Mouse (Mus musculus) embryonic facial prominence, embryonic 11.5 days (tissue): ENCODE results near the gene Prom1. TPM values are rescaled to one million over a fixed set of nuclear protein-coding genes. Genes with fewer than 3 reads are reported as not detected.
"Not testable (repeated sequence)": the region's sequence is repeated elsewhere in the genome, so short reads cannot be mapped to it uniquely, and the experiment has no call there.

Source experiments
- ATAC-seq: fragments of 200-750 bp; cut with Nextera tagmentation; replicated peaks from 2 replicates; pipeline ENCODE4 v1.8.0; 2017; ENCODE audit warnings: low read depth; ENCODE audit not compliant: insufficient number of reproducible peaks, low FRiP score, low TSS enrichment
- DNase-seq: peaks from one replicate; pipeline ENCODE4 v3.0.0-alpha.2; 2015; ENCODE audit warnings: low spot score
- H3K27ac ChIP-seq: fragments of 300-500 bp; sonication (generic); replicated peaks from 2 replicates; pipeline ENCODE4 v1.5.1; 2014; ENCODE audit warnings: mild to moderate bottlenecking, low read depth, low read length, control low read depth
- H3K27me3 ChIP-seq: fragments of 300-500 bp; sonication (generic); 2 replicates; pipeline ENCODE4 v1.6.1; 2014; ENCODE audit warnings: mild to moderate bottlenecking, low read length, moderate library complexity, mixed read lengths; ENCODE audit not compliant: control insufficient read depth, insufficient read depth
- H3K36me3 ChIP-seq: fragments of 300-500 bp; sonication (generic); replicated peaks from 2 replicates; pipeline ENCODE4 v1.6.1; 2014; ENCODE audit warnings: low read depth, mild to moderate bottlenecking, low read length, moderate library complexity, mixed read lengths; ENCODE audit not compliant: control insufficient read depth, insufficient read depth
- H3K4me1 ChIP-seq: fragments of 300-500 bp; sonication (generic); 2 replicates; pipeline ENCODE4 v1.6.1; 2014; ENCODE audit warnings: low read length, mixed read lengths; ENCODE audit not compliant: control insufficient read depth, insufficient read depth
- H3K4me2 ChIP-seq: fragments of 300-500 bp; sonication (generic); 2 replicates; pipeline ENCODE4 v1.6.1; 2014; ENCODE audit warnings: low read depth, mild to moderate bottlenecking, control low read depth, low read length, moderate library complexity
- H3K4me3 ChIP-seq: fragments of 300-500 bp; sonication (generic); 2 replicates; pipeline ENCODE4 v1.5.1; 2014; ENCODE audit warnings: low read depth, low read length, control low read depth
- H3K9ac ChIP-seq: fragments of 300-500 bp; sonication (generic); replicated peaks from 2 replicates; pipeline ENCODE4 v1.6.1; 2014; ENCODE audit warnings: mild to moderate bottlenecking, control low read depth, low read length
- H3K9me3 ChIP-seq: fragments of 300-500 bp; sonication (generic); replicated peaks from 2 replicates; pipeline ENCODE4 v1.6.1; 2016; ENCODE audit warnings: mild to moderate bottlenecking, low read length, inconsistent platforms, mixed read lengths; ENCODE audit not compliant: control insufficient read depth
- WGBS: fragments of 180-500 bp; shearing (Covaris S2); extraction: QIAGEN DNeasy Blood & Tissue Kit; methylation state at CpG from one replicate; pipeline ENCODE4 v1.1.7; 2014; 5-methylcytosine and 5-hydroxymethylcytosine counted together
- polyA plus RNA-seq: library from polyadenylated mRNA; unstranded; fragments of >200 nt; fragmentation: Nextera tagmentation; extraction: Ambion mirVana; gene quantifications from 2 replicates; pipeline ENCODE4 v1.2.1, GENCODE M21; 2014

Gene Prom1
- 121 and 126 TPM in 2 replicates for polyA plus RNA-seq

GRCm38 (mm10) chr5:44101231-44102110 is at the start of gene Prom1:
Prom1 (minus strand) TSS chr5:44102032.
- Histone ChIP-seq H3K9ac (peak within 1 kb of the TSS; percentile 92), H3K4me2 (peak within 1 kb of the TSS; percentile 81), H3K27ac (peak within 1 kb of the TSS; percentile 88), H3K4me3 (peak within 1 kb of the TSS; percentile 67), H3K9me3 (no peaks in the 10 kb centered on the region), H3K4me1 (no peaks in the 10 kb centered on the region), H3K27me3 (no peaks in the 10 kb centered on the region), H3K36me3 (no peaks in the 10 kb centered on the region)
- ATAC-seq (peak; percentile 80), DNase-seq (peak; percentile 78)
- 1% methylated on average over 41 of the region's 44 CpGs for WGBS

DNA sequence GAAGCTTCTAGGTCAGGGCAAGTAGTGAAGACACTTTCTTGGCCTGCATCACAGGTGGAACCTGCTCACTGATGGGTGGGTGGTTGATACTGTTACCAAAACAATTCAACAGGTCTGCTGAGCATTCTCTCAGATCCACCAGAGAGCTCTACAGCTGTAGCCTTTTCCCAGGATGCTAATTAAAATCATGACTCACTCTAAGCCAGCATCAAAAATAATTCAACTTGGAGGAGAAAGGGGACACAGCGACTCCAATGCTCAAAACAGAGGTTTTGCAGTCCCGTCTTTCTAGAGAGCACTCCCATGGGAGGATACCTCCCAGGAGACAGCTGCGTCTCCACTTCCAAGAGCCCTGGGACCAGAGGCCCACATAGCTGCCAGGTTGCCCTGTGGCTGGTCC is 45.9 kb upstream of the Prom1 start:
- Histone ChIP-seq H3K4me3 (no peak overlapping the region), H3K27me3 (no peaks in the 10 kb centered on the region), H3K4me2 (no peak overlapping the region), H3K4me1 (no peaks in the 10 kb centered on the region), H3K36me3 (no peaks in the 10 kb centered on the region), H3K27ac (no peak overlapping the region), H3K9me3 (no peaks in the 10 kb centered on the region), H3K9ac (no peak overlapping the region)
- DNase-seq = no peak
- WGBS = 84% methylated on average over 3 of the region's 3 CpGs
- ATAC-seq = no peak

- H3K27ac ChIP-seq = no peak overlapping the region
- 86% methylated on average over 6 of the region's 6 CpGs for WGBS
- H3K4me3 ChIP-seq = no peak overlapping the region
- no peak overlapping the region for H3K4me2 ChIP-seq
- ATAC-seq (no peak), DNase-seq (no peak)
- H3K4me1 ChIP-seq = no peaks in the 10 kb centered on the region
- no peaks in the 10 kb centered on the region for H3K27me3 ChIP-seq
- no peaks in the 10 kb centered on the region for H3K9me3 ChIP-seq
- no peak overlapping the region for H3K9ac ChIP-seq
- H3K36me3 ChIP-seq = no peaks in the 10 kb centered on the region
Observed at GRCm38 (mm10) chr5:44146437-44147332, 44.9 kb upstream of the Prom1 start.

GRCm38 (mm10) chr5:44143467-44144235 is 41.8 kb upstream of the Prom1 start:
- DNase-seq (no peak), ATAC-seq (no peak)
- Histone ChIP-seq H3K9ac (no peak overlapping the region), H3K4me1 (no peaks in the 10 kb centered on the region), H3K9me3 (no peaks in the 10 kb centered on the region), H3K27ac (no peak overlapping the region), H3K4me3 (no peak overlapping the region), H3K36me3 (no peaks in the 10 kb centered on the region), H3K27me3 (no peaks in the 10 kb centered on the region), H3K4me2 (no peak overlapping the region)
- WGBS = 30% methylated on average over 8 of the region's 8 CpGs

- Histone ChIP-seq H3K4me2 (no peak overlapping the region), H3K9me3 (no peaks in the 10 kb centered on the region), H3K27ac (no peak overlapping the region), H3K4me1 (no peaks in the 10 kb centered on the region), H3K4me3 (no peak overlapping the region), H3K27me3 (no peaks in the 10 kb centered on the region), H3K36me3 (no peaks in the 10 kb centered on the region), H3K9ac (no peak overlapping the region)
- WGBS = 83% methylated on average over 4 of the region's 4 CpGs
- ATAC-seq = no peak
- DNase-seq = no peak
Observed at GRCm38 (mm10) chr5:44127487-44127886, 25.7 kb upstream of the Prom1 start.

GRCm38 (mm10) chr5:44126574-44126973 is 24.7 kb upstream of the Prom1 start:
- H3K4me3 ChIP-seq, H3K9ac ChIP-seq, H3K36me3 ChIP-seq, H3K27ac ChIP-seq, H3K9me3 ChIP-seq, DNase-seq, ATAC-seq, H3K4me2 ChIP-seq, H3K4me1 ChIP-seq, H3K27me3 ChIP-seq: not testable (repeated sequence)
- WGBS = 87% methylated on average over 8 of the region's 8 CpGs

- no peak overlapping the region for H3K4me3 ChIP-seq
- H3K4me2 ChIP-seq = no peak overlapping the region
- no peaks in the 10 kb centered on the region for H3K9me3 ChIP-seq
- H3K27ac ChIP-seq = no peak overlapping the region
- no peaks in the 10 kb centered on the region for H3K27me3 ChIP-seq
- DNase-seq (no peak), ATAC-seq (no peak)
- WGBS = 97% methylated on average over 2 of the region's 2 CpGs
- H3K36me3 ChIP-seq = no peaks in the 10 kb centered on the region
- no peak overlapping the region for H3K9ac ChIP-seq
- no peaks in the 10 kb centered on the region for H3K4me1 ChIP-seq
Observed at GRCm38 (mm10) chr5:44121390-44121789, 19.6 kb upstream of the Prom1 start.
